Mouse (Mus musculus) 416B (cell line): ENCODE data around the gene Gpc6.

ENCODE experiments used
- DNase-seq: peaks from one replicate; pipeline ENCODE4 v3.0.0; 2011; ENCODE audit warnings: low read depth

The Gpc6 gene

GRCm38 (mm10) chr14:116924876-116925601 lies at the start of gene Gpc6:
TSS of gene Gpc6 (plus strand) at chr14:116925315.
- DNase-seq: no peak

GRCm38 (mm10) chr14:116882480-116883044 lies 42.6 kb upstream of the Gpc6 start:
- DNase-seq: no peak

- DNase-seq: no peak
Observed at GRCm38 (mm10) chr14:116894316-116894715, 30.8 kb upstream of the Gpc6 start.

DNA sequence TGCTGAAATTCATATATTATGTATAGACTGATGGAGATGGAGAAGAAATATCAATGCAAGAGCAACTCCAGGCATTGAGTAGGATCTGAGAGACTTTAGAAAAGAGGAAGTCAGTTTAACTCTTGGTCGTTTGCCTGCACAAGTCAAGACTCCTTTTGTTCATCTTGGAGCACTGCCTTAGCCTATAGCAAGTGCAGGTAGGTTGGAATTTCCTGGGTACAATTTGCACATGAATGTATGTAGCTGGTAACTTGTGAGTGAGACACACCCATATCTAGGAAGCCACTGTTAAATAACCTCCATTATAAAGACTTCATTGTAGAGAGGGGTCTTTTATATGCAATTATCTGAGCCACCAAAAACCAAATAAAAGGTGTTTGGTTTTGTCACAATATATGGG lies 27.1 kb upstream of the Gpc6 start:
- no peak for DNase-seq

- no peak for DNase-seq
Observed at GRCm38 (mm10) chr14:116911768-116912167, 13.3 kb upstream of the Gpc6 start.

- DNase-seq: no peak
Observed at GRCm38 (mm10) chr14:116916874-116917273, 8.2 kb upstream of the Gpc6 start.

GRCm38 (mm10) chr14:116924266-116924665 lies 849 bp upstream of the Gpc6 start:
- DNase-seq: no peak

GRCm38 (mm10) chr14:116925691-116926403 lies 732 bp downstream of the Gpc6 start:
- no peak for DNase-seq

GRCm38 (mm10) chr14:116926404-116927171 lies 1.5 kb downstream of the Gpc6 start:
- DNase-seq: no peak

DNA sequence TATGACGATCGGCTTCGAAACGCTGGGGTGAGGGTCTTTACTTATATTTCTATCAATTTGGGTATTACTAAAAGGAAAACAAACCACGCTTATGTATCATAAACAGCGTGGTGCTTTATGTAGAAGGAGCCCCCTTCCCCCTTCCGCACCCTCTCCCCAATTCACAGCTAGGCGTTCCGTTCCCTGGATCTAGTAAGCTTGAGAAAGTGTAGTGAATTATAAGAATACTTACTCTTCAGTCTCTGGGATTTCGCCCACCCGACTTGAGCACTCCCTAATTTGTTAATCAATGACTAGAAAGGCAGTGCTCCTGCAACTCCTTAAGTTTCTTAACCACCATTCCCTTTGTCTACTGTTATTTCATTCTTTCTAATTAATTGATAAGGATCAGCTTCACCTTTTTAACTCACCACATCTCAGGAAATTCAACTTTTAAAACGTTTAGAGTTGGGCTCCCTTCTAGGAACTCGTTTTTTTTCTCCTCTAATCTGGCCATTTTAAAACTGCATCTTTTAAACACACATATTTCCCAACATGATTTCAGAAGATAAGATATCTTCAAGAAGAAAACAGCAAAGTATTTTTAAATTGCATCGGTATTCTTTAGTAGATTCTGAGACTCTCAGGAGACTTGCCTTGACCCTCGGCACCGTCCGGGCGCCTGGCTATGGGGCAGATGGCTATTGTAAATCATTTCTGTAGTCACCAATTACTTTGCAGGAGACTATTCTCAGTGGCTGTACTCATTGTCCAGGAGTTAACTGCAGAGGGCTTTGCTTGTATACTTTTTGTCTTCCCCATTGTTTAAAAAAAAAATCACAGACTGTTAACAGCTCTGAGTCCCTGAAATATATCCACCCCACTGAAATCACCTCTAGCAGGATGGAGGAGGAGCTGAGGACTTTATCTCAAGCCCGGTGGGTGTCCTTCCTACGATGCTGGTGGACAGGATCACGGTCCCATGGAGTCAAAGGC lies 2.5 kb downstream of the Gpc6 start:
- no peak for DNase-seq

DNA sequence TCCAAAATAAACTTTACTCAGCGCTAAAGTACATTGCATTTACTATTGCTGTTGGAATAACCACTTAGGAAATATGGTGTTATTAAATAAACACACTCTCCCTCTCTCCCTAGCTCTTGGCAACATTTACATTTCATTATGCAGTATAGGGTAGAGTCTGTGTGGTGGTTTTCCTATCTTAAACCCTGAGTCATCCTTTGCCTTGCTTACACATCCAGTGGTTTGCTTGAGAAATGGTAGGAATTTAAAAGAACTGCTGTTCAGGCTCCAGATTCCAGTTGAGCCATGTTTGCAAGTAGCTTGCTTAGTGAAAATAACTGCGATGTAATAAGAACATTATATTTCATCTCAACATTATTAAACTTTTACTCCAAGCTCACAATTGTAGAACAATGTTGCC lies 3.3 kb downstream of the Gpc6 start:
- DNase-seq: no peak

DNA sequence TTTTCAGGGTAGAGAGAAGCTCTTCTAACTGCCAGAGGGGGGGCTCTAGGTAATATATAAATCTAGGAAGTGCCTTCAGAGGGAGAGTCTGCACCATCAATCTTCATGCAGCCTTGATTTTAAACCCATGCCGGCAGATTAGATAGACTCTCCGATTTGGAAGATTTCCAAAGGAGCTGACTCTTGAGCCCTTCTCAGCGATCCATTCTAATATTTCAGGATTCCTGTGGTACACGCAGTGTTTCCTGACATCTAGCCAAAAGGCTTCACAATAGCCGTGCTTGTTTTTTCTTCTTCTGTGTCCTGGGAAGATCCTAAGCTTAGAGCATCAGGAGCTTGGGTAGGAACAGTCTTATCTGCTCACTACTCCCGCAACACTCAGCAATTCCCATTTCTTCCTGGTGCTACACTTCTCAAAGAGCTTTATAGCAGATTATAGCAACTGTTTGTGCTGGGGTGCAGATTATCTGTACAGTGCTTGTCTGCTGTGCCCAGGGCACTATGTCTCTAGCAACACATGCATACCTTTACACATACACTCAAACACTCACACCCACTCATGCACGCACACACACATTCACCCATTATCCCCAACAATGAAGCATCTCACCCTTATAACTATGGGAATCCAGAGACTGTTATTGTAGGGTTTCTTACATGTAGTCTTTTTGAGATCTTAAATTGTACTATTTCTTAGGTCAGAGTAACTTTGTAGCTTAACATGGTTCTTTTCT lies 3.8 kb downstream of the Gpc6 start:
- no peak for DNase-seq

- no peak for DNase-seq
Observed at GRCm38 (mm10) chr14:116933825-116934224, 8.7 kb downstream of the Gpc6 start.

GRCm38 (mm10) chr14:116937910-116938560 lies 12.9 kb downstream of the Gpc6 start:
- no peak for DNase-seq

- no peak for DNase-seq
Observed at GRCm38 (mm10) chr14:116938735-116939134, 13.6 kb downstream of the Gpc6 start.

GRCm38 (mm10) chr14:116939561-116939960 lies 14.4 kb downstream of the Gpc6 start:
- no peak for DNase-seq

DNA sequence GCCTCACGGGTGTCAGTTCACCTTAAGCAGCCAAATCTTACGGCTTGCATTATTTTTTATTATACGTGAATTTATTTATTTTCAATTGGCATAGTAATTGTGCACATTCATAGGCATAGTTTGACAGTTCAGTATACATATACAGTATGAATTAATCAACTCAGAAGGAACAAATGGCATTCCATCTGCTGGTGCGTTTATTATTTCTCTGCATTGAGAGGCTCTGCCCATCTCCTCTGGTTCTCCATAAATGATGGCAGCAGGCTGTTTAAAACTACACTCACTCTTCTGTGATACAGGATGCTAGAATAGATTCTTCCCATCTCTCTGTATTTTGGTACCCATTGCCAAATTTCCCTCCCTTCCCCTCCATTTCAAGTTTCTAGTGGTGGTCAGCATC lies 16.7 kb downstream of the Gpc6 start:
- DNase-seq: no peak

DNA sequence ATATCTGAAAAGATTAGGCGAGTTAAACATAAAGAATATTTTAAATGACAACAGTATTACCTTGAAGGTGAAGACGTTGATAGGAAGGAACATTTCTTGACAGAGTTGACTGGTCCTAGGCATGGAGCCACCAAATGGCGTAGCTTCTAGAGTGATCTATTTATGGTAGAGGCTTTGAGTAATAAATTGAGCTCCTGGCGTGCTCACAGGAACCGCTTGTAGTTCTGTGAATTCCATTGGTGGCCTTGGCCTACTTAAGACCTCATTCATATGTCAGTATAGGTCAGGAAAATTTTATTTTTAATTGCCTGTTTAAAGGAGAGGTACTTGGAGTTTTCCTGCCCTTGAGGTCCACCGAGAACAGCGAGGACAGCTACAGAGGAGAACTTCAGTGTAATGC lies 18.6 kb downstream of the Gpc6 start:
- DNase-seq: no peak

DNA sequence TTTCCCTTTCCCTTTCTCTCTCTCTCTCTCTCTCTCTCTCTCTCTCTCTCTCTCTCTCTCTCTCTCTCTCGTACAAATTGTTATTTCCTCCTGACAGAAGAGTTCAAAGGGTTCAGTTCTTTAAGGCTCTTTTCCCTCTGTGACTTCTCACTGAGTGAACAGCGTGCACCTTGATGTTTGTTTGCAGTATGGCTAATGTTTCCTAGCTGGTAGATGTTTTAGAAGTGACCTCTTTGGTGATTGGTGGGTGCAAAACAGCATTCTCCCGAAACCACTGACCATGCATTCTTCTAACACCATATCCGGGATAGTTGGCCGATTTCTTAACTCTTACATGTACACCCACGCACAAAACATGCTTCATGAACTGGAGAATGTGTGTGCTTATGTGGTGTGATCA lies 20.9 kb downstream of the Gpc6 start:
- DNase-seq: no peak

DNA sequence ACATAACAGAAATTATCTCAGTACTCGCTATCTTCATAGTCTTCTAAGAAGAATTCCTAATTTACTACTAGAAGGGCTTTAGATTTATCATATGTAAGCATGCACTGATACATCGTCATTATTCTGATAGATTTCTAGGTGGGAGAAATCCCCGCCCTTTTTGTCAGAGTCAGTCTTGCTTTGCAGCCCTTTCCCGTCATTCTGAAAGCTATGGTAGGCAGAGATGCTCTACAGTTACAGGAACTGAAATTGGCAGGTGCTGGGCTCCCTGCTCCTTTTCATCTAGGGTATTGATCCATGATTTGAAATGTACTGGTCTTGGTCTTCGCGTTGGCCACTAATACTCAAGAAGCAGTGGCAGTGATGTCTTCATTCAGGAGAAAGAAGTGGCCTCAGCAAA lies 22.3 kb downstream of the Gpc6 start:
- DNase-seq: no peak
